8 mouse cellular contexts compared by ENCODE assay signal in genomic region chr11:49245176-49245575, GRCm38 (mm10). TPM values are rescaled to one million over a fixed set of nuclear protein-coding genes. Genes with fewer than 3 reads are reported as not detected.
A peak's percentile ranks its signal among the peaks of the same experiment; 100 is the strongest.
DNase-seq lines count a peak whose midpoint lies in the region; ATAC-seq lines count a peak whose summit lies in the region.

No protein-coding gene starts in this region.

- H3K4me2 ChIP-seq in hindbrain, embryonic 13.5 days = peak overlapping the region; percentile 71

- H3K27ac ChIP-seq in brown adipose tissue, adult 24 weeks (replicated peaks; ENCODE audit: low read depth, low read length) = peak overlapping the region; percentile 73
- no peak overlapping the region for H3K27ac ChIP-seq in hindbrain, embryonic 13.5 days

- WGBS in hindbrain, embryonic 13.5 days = 27% methylated on average over 7 of the region's 7 CpGs

- H3K9ac ChIP-seq in hindbrain, embryonic 13.5 days = peak overlapping the region; percentile 49; the same call in 1 of the 2 replicates

- ATAC-seq in hindbrain, embryonic 13.5 days (ENCODE audit: low FRiP score) = no peak

- no peaks in the 10 kb centered on the region for H3K9me3 ChIP-seq in hindbrain, embryonic 13.5 days

- no peaks in the 10 kb centered on the region for H3K27me3 ChIP-seq in hindbrain, embryonic 13.5 days

- peaks cover 24% of the 10 kb centered on the region for H3K4me1 ChIP-seq in brown adipose tissue, adult 24 weeks (ENCODE audit: control insufficient read depth, insufficient read depth, insufficient read length, low read length)
- peaks cover 54% of the 10 kb centered on the region for H3K4me1 ChIP-seq in hindbrain, embryonic 13.5 days (replicated peaks)

- DNase-seq in testis, postnatal 10 days (ENCODE audit: low spot score) = peak; percentile 74
- DNase-seq in testis, postnatal 14 days (ENCODE audit: low spot score) = no peak
- DNase-seq in liver = peak; percentile 60
- DNase-seq in retina, adult 2 months (ENCODE audit: low read depth, low spot score) = peak; percentile 75
- DNase-seq in ovary, adult 18-20 months (ENCODE audit: low spot score) = no peak
- DNase-seq in frontal cortex, postnatal 10 days (ENCODE audit: low spot score in 2 of 2) = no peak

- H3K36me3 ChIP-seq in hindbrain, embryonic 13.5 days = 0 out of 2 replicates have a peak, but pooled peaks cover 4% of the 10 kb centered on the region

- peak overlapping the region; percentile 13 for H3K4me3 ChIP-seq in brown adipose tissue, adult 24 weeks (ENCODE audit: insufficient read depth, low read depth, low read length)
- H3K4me3 ChIP-seq in hindbrain, embryonic 13.5 days = peak overlapping the region; percentile 63

RNA-seq across cellular contexts. Expression of gene Mgat1, which starts 1.2 kb away (rescaled TPM):
- polyA plus RNA-seq in brown adipose tissue, adult 24 weeks (2012; ENCODE audit: insufficient read depth, insufficient read length, missing spikeins) = 19.3 and 30.6 TPM in 2 replicates
- 31.0 and 34.0 TPM in 2 replicates for polyA plus RNA-seq in hindbrain, embryonic 13.5 days (2015; fragmentation: Nextera tagmentation; extraction: Ambion mirVana)

RNA-seq across cellular contexts. Expression of gene Olfr1393, which starts 32.9 kb away (rescaled TPM):
- polyA plus RNA-seq in brown adipose tissue, adult 24 weeks (2012; ENCODE audit: insufficient read depth, insufficient read length, missing spikeins) = not detected in 2 replicates
- 0.22 TPM in 1 of 2 replicates, not detected in the other for polyA plus RNA-seq in hindbrain, embryonic 13.5 days (2015; fragmentation: Nextera tagmentation; extraction: Ambion mirVana)

RNA-seq across cellular contexts. Expression of gene Olfr1392, which starts 39.9 kb away (rescaled TPM):
- not detected in 2 replicates for polyA plus RNA-seq in brown adipose tissue, adult 24 weeks (2012; ENCODE audit: insufficient read depth, insufficient read length, missing spikeins)
- polyA plus RNA-seq in hindbrain, embryonic 13.5 days (2015; fragmentation: Nextera tagmentation; extraction: Ambion mirVana) = not detected in 2 replicates

RNA-seq across cellular contexts. Expression of gene Zfp62, which starts 42.1 kb away (rescaled TPM):
- 10.4 and 14.4 TPM in 2 replicates for polyA plus RNA-seq in brown adipose tissue, adult 24 weeks (2012; ENCODE audit: insufficient read depth, insufficient read length, missing spikeins)
- polyA plus RNA-seq in hindbrain, embryonic 13.5 days (2015; fragmentation: Nextera tagmentation; extraction: Ambion mirVana) = 53.4 and 54.6 TPM in 2 replicates

RNA-seq across cellular contexts. Expression of gene Btnl9, which starts 58.2 kb away (rescaled TPM):
- 12.3 and 23.2 TPM in 2 replicates for polyA plus RNA-seq in brown adipose tissue, adult 24 weeks (2012; ENCODE audit: insufficient read depth, insufficient read length, missing spikeins)
- polyA plus RNA-seq in hindbrain, embryonic 13.5 days (2015; fragmentation: Nextera tagmentation; extraction: Ambion mirVana) = 0.05 and 0.10 TPM in 2 replicates

Comparison
In these comparisons a context has a peak if more than half of its experiments do, and no peak if none do; other contexts are left out.
1. DNase-seq: peak in testis, postnatal 10 days (single experiment), liver (single experiment) and retina, adult 2 months (single experiment); none in testis, postnatal 14 days (single experiment), ovary, adult 18-20 months (single experiment) and frontal cortex, postnatal 10 days (0 of 2).